Mouse (Mus musculus) lung, embryonic 14.5 days (tissue): Measurements from ENCODE around the gene Zkscan17. TPM values are rescaled to one million over a fixed set of nuclear protein-coding genes. Genes with fewer than 3 reads are reported as not detected.
"Not testable (repeated sequence)": the region's sequence is repeated elsewhere in the genome, so short reads cannot be mapped to it uniquely, and the experiment has no call there.

ENCODE experiments used
- ATAC-seq: fragments of 200-750 bp; cut with Nextera tagmentation; 2 replicates; pipeline ENCODE4 v1.8.0; 2017; ENCODE audit warnings: mild to moderate bottlenecking, moderate TSS enrichment, moderate library complexity; ENCODE audit not compliant: insufficient read depth
- DNase-seq: peaks from one replicate; pipeline ENCODE4 v3.0.0-alpha.2; 2015
- H3K27ac ChIP-seq: fragments of 300-500 bp; sonication (generic); 2 replicates; pipeline ENCODE4 v1.5.1; 2014; ENCODE audit warnings: low read depth, mild to moderate bottlenecking, moderate library complexity
- H3K27me3 ChIP-seq: fragments of 300-500 bp; sonication (generic); 2 replicates; pipeline ENCODE4 v1.6.1; 2014; ENCODE audit warnings: low read length, control low read depth; ENCODE audit not compliant: insufficient read depth
- H3K36me3 ChIP-seq: fragments of 300-500 bp; sonication (generic); 2 replicates; pipeline ENCODE4 v1.6.1; 2014; ENCODE audit warnings: control low read depth; ENCODE audit not compliant: insufficient read depth
- H3K4me1 ChIP-seq: fragments of 300-500 bp; sonication (generic); 2 replicates; pipeline ENCODE4 v1.6.1; 2014; ENCODE audit warnings: antibody characterized with exemption, control low read depth; ENCODE audit not compliant: insufficient read depth
- H3K4me2 ChIP-seq: fragments of 300-500 bp; sonication (generic); 2 replicates; pipeline ENCODE4 v1.6.1; 2014; ENCODE audit warnings: mild to moderate bottlenecking
- H3K4me3 ChIP-seq: fragments of 300-500 bp; sonication (generic); 2 replicates; pipeline ENCODE4 v1.5.1; 2014; ENCODE audit warnings: low read depth, low read length
- H3K9ac ChIP-seq: fragments of 300-500 bp; sonication (generic); 2 replicates; pipeline ENCODE4 v1.6.1; 2014
- H3K9me3 ChIP-seq: fragments of 300-500 bp; sonication (generic); 2 replicates; pipeline ENCODE4 v1.6.1; 2016; ENCODE audit warnings: low read depth, low read length, control low read depth
- CTCF ChIP-seq: IDR thresholded peaks from 2 replicates; pipeline ENCODE4 v1.5.1; 2016; ENCODE audit warnings: antibody characterized with exemption, low read depth
- WGBS: fragments of 180-500 bp; shearing (Covaris S2); extraction: QIAGEN DNeasy Blood & Tissue Kit; methylation state at CpG from one replicate; pipeline ENCODE4 v1.1.7; 2014; 5-methylcytosine and 5-hydroxymethylcytosine counted together
- polyA plus RNA-seq: library from polyadenylated mRNA; unstranded; fragments of >200 nt; fragmentation: Nextera tagmentation; extraction: Ambion mirVana; gene quantifications from 2 replicates; pipeline ENCODE4 v1.2.1, GENCODE M21; 2014

The Zkscan17 gene
- 27.6 and 30.9 TPM in 2 replicates for polyA plus RNA-seq

DNA sequence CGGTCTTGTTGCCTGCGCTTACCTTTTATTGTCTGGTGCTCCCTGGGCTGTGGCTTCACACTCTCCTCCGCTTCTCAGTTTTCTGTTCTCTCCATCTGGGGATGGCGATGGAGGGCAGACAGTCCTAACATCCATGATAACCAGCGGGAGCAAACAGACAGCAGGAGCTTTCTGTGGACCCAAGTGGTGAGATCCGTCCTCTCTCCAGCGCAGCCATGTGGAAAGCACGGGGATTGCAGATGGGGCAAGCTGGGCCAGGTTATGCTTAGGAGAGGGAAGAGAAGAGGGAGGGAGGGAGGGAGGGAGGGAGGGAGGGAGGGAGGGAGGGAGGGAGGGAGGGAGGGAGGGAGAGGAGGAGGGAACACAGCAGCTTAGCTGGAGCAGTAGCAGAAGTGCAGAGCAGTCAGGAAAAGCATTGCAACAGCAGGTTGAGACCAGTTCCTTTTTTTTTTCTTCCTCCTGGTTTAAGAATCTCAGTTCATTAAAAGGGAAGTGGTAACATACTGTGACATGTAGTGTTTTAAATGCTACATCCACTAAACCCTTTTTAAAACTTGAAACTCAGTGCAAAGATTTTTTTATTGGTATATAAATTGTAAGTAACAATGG is at the start of gene Zkscan17:
Gene Zkscan17, minus strand, starts transcription at position 280 of the 609 bp plus-strand sequence.
- TF ChIP-seq CTCF = peak; percentile 28
- 44% methylated on average over 8 of the region's 8 CpGs for WGBS
- no peak for ATAC-seq
- Histone ChIP-seq H3K4me2 (no peak within 1 kb of the TSS), H3K9ac (no peak within 1 kb of the TSS), H3K27ac (no peak within 1 kb of the TSS), H3K36me3 (no peaks in the 10 kb centered on the region), H3K4me1 (no peaks in the 10 kb centered on the region), H3K4me3 (no peak within 1 kb of the TSS), H3K27me3 (no peaks in the 10 kb centered on the region), H3K9me3 (no peaks in the 10 kb centered on the region)
- no peak for DNase-seq

DNA sequence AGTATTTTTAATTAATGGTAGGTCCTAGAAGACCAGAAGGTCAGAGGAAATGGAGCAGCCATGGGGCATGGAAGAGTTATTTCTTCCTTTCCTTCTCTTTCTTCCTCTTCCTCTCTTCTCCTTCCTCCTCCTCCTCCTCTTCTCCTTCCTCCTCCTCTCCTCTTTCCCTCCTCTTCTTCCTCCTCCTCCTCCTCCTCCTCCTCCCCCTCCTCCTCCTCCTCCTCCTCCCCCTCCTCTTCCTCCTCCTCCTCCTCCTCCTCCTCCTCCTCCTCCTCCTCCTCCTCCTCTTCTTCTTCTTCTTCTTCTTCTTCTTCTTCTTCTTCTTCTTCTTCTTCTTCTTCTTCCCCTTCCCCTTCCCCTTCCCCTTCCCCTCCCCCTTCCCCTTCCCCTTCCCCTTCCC is 49.6 kb upstream of the Zkscan17 start, which contains the start of gene Olfr222:
Gene Olfr222, minus strand, starts transcription at position 101 of the 400 bp plus-strand sequence.
- ATAC-seq, H3K4me3 ChIP-seq, H3K27me3 ChIP-seq, H3K9ac ChIP-seq, H3K9me3 ChIP-seq, H3K36me3 ChIP-seq, H3K4me1 ChIP-seq, H3K4me2 ChIP-seq, H3K27ac ChIP-seq, DNase-seq: not testable (repeated sequence)

DNA sequence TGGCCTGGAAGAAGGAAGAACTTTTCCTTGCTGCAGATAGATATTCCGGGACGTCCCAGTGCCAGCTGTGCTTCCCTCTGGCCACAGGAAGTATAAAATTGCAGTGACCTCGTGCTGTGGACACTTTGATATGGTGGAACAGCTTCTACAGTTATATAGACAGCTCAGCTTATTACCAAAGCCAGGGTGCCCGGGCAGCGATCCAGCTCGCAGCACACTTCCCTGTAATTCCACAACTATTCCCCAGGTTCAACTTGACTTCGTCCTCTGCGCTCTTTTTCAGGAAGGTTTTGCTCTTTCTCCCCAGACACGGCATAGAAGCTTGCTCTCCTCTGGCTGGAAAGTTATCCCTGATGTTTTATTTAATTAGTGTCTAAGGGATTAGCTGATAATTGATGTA is 49.2 kb upstream of the Zkscan17 start:
- no peaks in the 10 kb centered on the region for H3K4me1 ChIP-seq
- H3K9ac ChIP-seq = no peak overlapping the region
- ATAC-seq (no peak), DNase-seq (no peak)
- 0 out of 2 replicates have a peak, but pooled peaks cover 4% of the 10 kb centered on the region for H3K27me3 ChIP-seq
- 46% methylated on average over 9 of the region's 9 CpGs for WGBS
- no peak overlapping the region for H3K4me3 ChIP-seq
- no peaks in the 10 kb centered on the region for H3K36me3 ChIP-seq
- H3K9me3 ChIP-seq = no peaks in the 10 kb centered on the region
- H3K27ac ChIP-seq = no peak overlapping the region
- TF ChIP-seq CTCF = no peak
- no peak overlapping the region for H3K4me2 ChIP-seq

DNA sequence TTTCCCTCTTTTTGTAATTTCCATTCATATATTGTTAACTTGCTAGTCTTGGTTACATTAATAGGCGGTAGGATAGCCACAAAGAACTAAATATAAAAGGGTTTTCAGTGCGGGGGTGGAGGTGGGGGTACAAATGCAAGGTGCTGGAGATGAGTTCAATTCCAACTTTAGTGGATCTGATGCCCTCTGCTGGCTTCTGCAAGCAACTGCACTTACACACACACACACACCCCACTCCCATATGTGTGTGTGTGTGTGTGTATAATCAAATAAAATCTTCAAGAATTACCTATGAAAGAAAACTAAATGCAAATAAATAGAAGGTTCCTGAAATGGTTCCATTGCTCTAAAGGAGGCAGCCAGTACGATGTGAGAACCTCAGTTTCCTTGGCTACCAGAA is 42.8 kb upstream of the Zkscan17 start:
- no peak overlapping the region for H3K9ac ChIP-seq
- no peak overlapping the region for H3K4me3 ChIP-seq
- no peak overlapping the region for H3K27ac ChIP-seq
- DNase-seq (peak; percentile 43), ATAC-seq (no peak)
- TF ChIP-seq CTCF = peak; percentile 66
- H3K9me3 ChIP-seq = no peaks in the 10 kb centered on the region
- WGBS = 52% methylated on average over 3 of the region's 3 CpGs
- no peaks in the 10 kb centered on the region for H3K36me3 ChIP-seq
- no peaks in the 10 kb centered on the region for H3K4me1 ChIP-seq
- 0 out of 2 replicates have a peak, but pooled peaks cover 4% of the 10 kb centered on the region for H3K27me3 ChIP-seq
- no peak overlapping the region for H3K4me2 ChIP-seq

DNA sequence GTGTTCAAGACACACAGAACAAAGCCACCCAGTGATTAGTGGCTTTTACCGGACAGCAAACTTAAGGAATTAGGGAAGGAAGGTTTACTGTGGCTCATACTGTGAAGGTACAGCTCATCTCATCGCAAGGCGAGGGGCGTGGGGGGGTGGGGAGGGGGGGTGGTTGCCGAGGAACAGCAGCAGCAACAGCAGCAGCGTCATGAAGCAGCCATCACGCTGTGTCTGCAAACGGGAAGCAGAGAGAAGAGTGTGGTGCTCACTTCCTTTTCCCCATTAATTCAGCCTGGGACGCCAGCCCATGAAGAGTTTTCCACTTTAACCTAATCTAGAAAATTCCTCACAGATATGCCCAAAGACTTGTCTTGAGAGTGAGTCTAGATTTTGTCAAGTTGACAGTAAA is 36.3 kb upstream of the Zkscan17 start:
- H3K4me1 ChIP-seq = no peaks in the 10 kb centered on the region
- H3K9me3 ChIP-seq = no peaks in the 10 kb centered on the region
- no peak overlapping the region for H3K4me2 ChIP-seq
- no peak overlapping the region for H3K9ac ChIP-seq
- ATAC-seq (no peak), DNase-seq (no peak)
- H3K27me3 ChIP-seq = no peaks in the 10 kb centered on the region
- H3K27ac ChIP-seq = no peak overlapping the region
- WGBS = 66% methylated on average over 9 of the region's 9 CpGs
- no peak overlapping the region for H3K4me3 ChIP-seq
- H3K36me3 ChIP-seq = no peaks in the 10 kb centered on the region
- no peak for TF ChIP-seq CTCF

DNA sequence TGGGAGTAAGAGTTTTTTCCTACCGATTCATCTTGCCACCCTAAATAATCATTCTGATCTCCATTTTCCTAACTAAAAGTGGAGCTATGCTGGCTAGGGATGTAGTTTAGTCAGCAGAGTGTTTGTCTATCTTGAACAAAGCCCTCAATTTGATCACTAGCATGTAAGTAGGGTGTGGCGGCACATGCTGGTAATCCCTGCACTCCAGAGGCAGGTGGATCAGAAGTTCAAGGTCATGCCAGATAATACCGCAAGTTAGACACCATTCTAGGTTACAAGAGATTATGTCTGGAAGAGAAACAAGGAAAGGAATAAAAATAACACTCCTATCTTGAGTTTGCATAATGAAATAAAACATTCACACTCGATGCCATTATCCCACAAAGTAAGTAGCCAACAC is 35.8 kb upstream of the Zkscan17 start:
- Histone ChIP-seq H3K4me2 (no peak overlapping the region), H3K4me3 (no peak overlapping the region), H3K36me3 (no peaks in the 10 kb centered on the region), H3K27me3 (no peaks in the 10 kb centered on the region), H3K4me1 (no peaks in the 10 kb centered on the region), H3K9me3 (no peaks in the 10 kb centered on the region), H3K9ac (no peak overlapping the region), H3K27ac (no peak overlapping the region)
- WGBS = 88% methylated on average over 4 of the region's 4 CpGs
- DNase-seq (no peak), ATAC-seq (no peak)
- no peak for TF ChIP-seq CTCF

DNA sequence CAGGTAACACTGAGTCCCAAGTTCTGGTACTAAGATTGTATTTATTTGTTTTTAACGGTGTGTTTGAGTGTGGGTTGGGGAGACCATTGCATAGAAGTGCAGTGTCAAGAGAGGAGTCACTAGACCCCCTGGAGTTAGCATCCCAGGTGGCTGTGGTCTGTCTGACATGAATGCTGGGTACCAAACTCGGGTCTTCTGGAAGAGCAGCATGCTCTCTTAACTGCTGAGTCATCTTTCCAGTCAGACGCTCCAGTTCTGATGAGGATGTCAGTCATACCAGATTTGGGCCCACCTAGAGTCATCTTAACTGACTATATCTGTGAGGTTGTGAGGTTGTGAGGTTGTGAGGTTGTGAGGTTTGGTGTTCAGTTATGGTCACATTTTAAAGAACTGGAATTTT is 34.4 kb upstream of the Zkscan17 start:
- Histone ChIP-seq H3K9ac (no peak overlapping the region), H3K4me3 (no peak overlapping the region), H3K36me3 (no peaks in the 10 kb centered on the region), H3K27ac (no peak overlapping the region), H3K9me3 (no peaks in the 10 kb centered on the region), H3K4me2 (no peak overlapping the region), H3K4me1 (no peaks in the 10 kb centered on the region), H3K27me3 (no peaks in the 10 kb centered on the region)
- ATAC-seq (no peak), DNase-seq (no peak)
- 60% methylated on average over 3 of the region's 3 CpGs for WGBS
- TF ChIP-seq CTCF = no peak
